Mouse (Mus musculus) brain, embryonic 14.5 days (tissue): ENCODE results near the gene Rack1.

Source experiments
- CTCF ChIP-seq: fragments of 200-500 bp; IDR thresholded peaks from 2 replicates; pipeline ENCODE4 v1.5.1; 2012; ENCODE audit warnings: inconsistent platforms, mild to moderate bottlenecking, moderate library complexity, borderline replicate concordance; ENCODE audit not compliant: insufficient read depth, insufficient read length; ENCODE audit errors: extremely low read depth
- POLR2A ChIP-seq: fragments of 200-500 bp; IDR thresholded peaks from 2 replicates; pipeline ENCODE4 v1.6.1; 2012; ENCODE audit warnings: mild to moderate bottlenecking, inconsistent platforms, borderline replicate concordance; ENCODE audit not compliant: poor library complexity, insufficient read depth, insufficient read length, severe bottlenecking; ENCODE audit errors: extremely low read depth

GRCm38 (mm10) chr11:48835923-48836322 is 35.8 kb downstream of the Rack1 start:
- TF ChIP-seq POLR2A, result no peak
- TF ChIP-seq CTCF, result no peak
